Mouse (Mus musculus) mesoderm, embryonic 11.5 days (tissue): ENCODE measurements around the gene Sh3kbp1.
A peak's percentile ranks its signal among the peaks of the same experiment; 100 is the strongest.

Source experiments
- DNase-seq: peaks from one replicate; pipeline ENCODE4 v3.0.0-alpha.2; 2012; ENCODE audit warnings: low read depth, low spot score

The Sh3kbp1 gene

DNA sequence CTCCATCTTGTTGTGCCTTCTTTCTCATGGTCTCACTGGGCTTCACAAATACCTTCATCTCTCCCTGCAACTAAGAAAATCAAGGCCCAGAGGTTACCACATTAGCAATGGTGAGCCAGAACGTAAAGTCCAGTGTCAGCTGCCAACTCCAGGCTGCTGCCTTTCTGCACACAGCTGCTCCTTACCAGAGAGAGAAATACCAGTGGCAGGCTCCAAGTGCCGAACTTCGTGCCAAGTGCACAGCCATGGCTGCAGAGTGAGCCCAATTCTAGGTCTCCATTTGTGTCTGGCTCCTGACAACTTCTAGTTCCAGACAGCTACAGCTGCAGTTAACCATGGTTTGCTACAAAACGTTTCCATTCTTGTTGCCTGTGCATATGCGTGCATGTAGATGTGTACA lies 117.0 kb downstream of the Sh3kbp1 start:
- DNase-seq = no peak

DNA sequence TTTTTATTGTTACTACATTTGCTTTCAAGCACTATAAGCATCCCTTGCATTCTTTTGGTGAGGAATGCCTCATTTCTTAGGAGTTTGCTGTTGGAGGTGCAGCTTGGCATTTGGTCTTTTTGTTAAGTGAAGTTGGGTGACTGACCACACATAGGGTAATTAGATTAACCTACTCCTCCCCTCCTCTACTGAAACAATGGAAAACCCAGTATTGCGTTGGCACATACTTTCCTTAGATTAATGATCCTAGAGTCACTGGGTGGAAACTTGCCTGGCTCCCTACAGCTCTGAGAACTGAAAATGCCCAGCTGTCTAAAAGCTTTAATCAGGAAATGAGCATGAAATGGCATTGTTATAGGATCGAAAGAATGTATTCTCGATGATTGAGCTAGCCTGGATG lies 117.5 kb downstream of the Sh3kbp1 start:
- DNase-seq = peak; percentile 18

DNA sequence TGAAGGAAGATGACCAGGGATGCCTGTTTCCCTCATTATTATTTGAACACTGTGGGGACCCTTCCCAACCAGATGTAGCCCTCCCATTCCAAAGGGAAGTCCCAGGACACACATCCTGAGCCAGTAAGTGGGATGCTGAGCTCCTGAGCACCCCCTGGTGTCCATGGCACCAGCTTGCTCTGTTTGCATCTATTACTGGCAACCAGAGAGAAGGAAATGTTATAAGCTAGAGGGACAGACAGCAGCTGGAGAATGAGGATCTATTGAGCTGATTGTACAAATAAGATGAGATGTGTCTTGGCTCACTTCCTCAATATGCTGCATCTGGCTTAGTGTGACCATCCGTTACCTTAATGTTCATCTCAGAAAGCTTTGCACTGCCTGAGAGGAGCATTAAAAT lies 124.8 kb downstream of the Sh3kbp1 start:
- DNase-seq = peak; percentile 36

DNA sequence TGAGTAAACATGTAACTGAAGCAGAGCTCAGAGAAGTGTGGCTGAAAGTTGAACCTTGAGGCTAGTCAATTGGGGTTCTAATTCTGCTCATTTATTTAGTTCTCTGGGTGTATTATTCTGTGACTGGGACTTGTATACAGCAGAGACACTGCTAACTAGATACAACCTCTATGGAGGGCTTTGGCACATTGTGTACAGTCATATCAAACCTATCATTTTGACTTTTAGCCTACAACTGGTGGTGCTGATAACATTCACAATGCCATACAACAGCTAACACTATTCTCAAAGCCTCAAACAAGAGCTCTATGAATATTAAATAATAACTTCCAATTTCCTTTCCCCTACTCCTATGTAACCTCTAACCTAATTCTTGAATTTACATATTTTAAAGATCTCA lies 129.2 kb downstream of the Sh3kbp1 start:
- no peak for DNase-seq

DNA sequence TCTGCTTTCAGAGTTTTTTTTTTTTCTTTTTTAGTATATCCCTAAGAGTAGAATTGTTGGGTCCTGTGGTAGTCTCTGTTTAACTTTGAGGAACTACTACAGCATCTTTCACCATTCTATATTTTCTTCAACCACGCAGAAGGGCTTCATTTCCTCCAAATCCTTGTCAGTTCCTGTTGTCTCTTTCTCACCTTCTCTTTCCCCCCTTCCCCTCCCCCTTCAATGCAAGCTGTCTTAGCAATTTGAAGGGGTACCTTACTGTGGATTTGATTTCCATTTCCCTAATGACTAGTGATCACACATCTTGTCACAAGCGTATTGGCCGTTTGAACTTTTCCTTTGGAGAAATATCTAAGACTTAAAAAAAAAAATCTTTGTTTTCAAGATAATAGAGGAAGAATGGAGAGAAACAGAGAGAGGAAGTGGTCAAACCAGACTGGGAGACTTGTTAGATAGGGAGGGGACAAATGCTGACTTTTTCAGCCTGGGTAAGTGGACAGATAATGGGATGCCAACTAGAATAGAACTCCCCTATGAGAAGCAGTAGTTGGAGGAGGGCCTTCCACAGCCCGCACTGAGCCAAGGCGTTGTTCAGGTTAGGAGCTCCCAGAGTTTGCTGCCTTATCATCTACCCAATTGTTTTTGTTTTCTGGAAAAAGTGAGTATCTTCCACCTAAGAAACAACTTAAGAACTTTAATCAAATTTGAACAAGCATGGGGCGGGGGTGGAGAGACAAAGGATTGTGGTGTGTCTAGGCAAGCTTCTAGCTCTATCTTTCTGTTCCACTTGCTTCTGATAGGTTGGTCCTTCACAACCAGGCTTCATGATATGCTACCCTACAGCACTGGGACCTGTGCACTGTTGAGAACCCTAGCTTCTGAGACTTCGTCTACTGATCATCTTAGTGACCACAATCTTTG lies 130.1 kb downstream of the Sh3kbp1 start:
- DNase-seq = no peak

DNA sequence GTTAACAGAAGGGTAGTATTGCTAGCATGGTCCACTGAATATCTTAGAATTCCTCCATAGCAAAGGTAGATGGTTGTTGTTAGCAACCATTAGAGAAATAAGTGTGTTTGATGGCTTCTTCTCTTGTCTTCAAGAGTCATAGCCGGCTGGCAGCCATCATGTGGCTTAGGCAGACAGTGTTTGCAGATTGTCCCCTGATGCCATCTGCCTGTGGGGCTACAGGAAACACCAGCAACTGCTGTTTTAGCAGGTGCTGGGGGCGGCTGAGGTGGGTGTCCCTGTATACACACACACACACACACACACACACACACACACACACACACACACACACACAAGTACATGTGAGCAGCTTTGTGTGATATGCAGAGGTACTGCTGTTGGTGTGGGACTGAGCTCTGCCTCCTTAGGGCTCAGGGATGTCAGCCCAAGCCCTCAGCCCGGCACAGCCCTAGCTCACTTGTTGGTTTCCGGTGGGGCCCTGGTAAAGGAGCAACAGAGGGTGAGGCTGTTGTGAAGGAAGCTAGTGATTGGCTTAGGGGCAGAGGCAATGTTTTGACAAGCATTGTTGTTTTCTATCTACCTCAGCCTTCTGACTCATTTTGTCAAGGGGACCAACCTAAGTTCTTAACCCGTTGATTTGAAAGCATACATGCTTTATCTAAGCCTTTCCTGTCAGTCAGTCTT lies 130.9 kb downstream of the Sh3kbp1 start:
- DNase-seq = no peak

DNA sequence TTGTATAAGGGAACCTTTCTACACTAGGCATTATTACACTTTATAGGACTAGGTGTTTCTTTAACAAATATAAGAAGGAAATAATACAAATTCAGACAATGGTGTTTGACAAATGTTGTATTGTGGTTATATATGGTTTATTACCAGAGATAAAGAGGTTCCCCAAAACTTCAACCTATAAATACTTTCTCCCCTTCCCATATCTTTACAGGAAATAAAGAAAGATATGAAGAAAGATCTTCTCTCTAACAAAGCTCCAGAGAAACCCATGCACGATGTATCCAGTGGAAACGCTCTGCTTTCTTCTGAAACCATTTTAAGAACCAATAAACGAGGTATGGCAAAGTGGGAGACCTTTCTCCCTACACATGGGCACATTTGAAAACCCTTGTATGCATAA lies 136.7 kb downstream of the Sh3kbp1 start:
- DNase-seq = no peak

DNA sequence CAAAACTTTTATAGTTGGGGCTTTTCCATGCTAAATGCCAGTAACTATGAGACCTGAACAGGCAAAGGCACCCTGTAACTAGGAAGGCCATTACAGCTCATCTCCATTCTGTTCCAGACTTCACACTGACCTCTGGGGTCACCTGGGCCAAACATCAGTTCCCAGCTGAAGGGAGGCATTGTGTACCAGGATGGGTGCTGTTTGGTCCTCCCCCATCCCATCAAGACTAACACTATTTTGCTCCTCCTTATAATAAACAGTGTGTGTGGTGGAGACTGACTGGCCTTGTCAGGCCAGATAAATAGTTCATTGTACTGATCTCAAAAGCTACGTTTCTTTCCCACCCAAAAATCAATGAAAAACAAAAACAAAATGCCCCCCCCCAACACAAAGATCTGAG lies 138.8 kb downstream of the Sh3kbp1 start:
- peak; percentile 18 for DNase-seq

DNA sequence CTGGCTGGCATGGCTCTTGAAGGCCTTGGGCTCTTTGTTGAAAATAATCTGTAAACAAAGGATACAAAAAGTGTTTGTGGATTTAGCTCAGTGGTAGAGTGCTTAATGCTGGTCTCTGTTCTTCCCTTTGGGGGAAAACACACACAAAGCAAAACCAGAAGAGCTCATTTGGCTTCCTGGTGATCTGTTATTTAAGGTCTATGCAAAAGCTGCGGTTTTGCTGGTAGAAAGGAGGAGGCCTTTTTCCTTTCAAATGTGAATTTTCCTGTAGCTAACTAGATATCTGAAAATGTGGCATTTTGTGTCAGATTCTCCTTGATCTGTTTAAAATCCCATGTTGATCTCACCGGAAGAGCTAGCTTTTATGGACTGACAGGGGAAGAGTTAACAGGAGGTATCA lies 141.9 kb downstream of the Sh3kbp1 start:
- DNase-seq = no peak

DNA sequence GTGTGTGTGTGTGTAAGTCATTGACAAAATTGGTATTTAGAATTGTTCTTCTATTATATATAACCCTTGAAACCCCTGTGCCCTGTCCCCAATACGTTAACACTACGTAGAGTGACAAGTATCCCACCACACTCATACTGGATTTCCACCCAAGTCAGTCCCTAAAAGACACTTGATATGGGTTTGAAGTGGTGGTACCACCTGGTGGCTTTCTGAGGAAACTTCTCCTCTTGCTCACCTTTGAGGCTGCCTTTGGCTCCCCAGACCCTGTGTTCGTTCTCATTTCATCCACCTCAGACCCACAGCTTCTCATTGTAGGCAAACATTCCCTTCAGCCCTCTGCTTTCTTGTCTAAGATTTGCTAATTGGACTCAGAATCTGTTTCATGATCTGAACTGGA lies 142.7 kb downstream of the Sh3kbp1 start:
- DNase-seq = no peak

DNA sequence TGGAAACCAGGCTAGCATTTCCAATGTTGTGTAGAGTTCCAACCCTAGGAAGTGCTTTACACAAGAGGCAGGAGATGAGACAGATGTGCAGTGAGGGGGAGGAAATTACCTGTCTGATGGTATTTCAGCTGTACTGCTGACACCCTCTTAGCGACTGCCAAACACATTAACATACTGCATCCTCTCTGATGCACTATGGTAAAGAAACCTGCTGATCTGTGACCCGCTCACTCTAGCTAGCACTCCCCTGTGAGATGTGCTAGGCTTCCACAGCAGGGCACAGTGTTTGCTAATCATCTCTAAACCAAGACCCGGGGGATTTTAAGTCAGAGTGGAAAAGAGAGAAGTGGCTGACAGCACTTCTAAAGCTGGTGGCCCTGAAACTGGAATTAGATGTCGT lies 145.1 kb downstream of the Sh3kbp1 start:
- no peak for DNase-seq

DNA sequence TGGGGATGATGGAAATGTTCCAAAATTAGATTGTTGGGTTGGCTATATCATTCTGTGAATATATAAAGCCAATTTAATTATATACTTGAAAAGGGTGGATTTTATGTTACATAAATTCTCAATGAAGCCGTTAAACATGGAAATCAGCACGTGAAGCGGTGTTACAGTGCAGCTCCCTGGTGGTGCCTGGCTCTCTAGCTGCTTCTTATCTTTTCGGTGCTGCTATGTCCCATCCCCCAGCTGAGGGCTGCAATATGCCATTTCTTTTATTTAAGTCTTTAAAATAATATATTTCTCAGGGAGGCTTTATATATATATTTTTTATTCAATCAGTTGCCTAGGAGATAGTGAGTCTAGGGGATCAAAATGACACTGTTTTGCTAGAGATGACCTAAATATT lies 148.0 kb downstream of the Sh3kbp1 start:
- DNase-seq = no peak

DNA sequence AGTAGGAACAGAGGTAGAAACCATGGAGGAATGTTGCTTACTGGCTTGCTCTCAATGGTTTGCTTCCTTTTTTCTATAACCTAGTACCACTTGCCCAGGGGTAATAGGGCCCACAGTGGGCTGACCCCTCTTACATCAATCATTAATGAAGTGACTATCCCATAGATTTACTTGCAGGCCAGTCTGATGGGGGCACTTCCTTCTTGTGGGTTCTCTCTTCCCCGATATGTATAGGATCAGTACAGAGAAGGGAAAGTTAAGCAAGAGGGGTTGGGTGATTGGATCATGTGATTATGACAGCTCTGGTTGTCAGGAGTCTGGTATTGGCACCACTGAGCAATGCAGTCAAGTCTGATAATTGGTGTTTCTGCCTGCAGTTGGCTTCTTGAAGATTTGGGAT lies 151.7 kb downstream of the Sh3kbp1 start:
- no peak for DNase-seq

DNA sequence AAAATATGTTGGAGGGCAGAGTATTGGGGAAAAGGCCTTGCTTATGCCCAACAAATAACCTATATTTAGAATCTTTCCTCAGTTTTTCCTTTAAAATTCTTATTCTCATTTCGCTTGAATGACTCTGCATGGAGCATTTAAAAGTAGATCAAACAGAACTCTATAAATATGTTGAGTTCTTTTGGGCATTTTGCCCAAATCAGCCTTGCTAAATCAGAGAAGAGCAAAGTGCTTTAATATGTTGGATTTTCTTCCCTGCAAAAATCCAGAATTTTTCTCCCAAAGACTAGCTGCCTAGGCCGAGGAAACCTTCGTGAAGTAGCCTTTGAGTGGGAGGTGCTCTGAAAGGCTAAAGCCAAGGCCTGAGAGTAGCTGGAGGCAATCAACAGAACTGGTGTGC lies 163.4 kb downstream of the Sh3kbp1 start:
- no peak for DNase-seq

DNA sequence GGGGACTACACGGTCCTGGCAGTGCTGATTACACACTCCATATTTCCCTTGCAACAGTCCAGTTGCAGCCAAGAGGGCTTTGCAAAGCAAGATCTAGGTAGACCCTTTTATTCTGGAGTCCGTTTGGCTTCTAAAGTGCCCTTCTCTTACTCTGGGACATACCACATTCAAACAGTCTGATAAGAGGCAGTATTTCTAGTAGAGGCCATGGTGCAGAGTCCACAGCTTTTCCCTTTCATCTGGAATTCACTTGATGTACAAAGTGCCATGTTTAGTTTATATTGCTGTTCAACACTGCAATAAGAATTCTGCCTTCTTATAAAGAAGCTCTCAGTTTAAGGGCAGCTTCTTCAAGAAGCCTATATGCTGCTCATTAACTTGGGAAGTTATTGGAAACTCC lies 168.5 kb downstream of the Sh3kbp1 start:
- DNase-seq = no peak

DNA sequence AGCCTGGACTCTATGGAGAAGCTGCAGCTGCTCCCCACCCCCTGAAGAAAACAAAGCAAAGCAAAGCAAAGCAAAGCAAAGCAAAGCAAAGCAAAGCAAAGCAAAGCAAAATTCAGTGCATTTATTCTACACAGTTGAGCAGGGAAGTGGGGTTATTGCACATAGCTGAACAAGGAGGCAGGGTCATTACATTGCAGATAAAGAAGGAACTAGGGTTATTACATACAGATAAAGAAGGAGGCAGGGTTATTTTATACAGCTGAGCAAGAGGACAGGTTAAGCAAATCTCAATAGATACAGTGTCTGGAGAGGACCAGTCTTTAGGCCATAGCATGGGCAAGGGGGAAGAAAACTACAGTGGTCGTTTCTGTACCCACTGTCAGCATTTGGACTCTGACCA lies 177.3 kb downstream of the Sh3kbp1 start:
- DNase-seq = no peak

DNA sequence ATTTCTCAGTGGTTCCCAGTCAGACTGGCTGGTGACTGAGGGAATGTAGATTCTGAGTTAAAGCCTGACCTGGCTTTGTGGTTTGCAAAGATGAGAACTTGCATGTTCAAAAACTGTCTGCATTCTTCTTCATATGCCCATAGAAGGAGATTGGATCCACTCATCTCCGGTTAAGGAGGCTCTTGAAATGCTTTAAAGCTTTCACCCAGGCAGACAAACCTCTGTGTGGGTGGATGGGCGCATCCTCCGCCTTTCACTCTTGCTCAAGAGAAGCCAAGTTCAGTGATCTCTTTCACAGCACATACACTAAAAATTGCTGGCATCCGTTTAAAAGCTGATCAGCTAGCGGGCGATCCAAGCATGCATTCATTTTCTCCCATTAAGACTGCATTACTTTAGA lies 182.4 kb downstream of the Sh3kbp1 start:
- no peak for DNase-seq

DNA sequence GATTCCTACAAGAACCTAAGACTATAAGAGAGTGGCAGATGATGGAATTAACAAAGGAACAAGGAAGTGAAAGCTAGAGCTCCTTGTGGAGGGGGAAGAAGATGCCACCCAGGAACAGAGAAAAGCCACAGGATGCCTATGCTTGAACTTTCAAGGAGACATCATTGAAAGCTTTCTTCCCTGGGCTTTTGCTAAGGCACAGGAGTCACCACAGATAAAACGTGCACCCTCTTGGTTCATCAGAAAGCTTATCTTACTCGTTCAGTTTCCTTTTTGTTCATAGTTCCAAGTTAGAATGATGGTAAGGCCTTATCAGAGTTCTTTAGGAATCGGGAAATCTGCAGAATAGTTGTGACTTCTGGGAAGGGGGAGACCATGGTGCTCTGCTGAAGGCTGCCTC lies 183.4 kb downstream of the Sh3kbp1 start:
- no peak for DNase-seq

DNA sequence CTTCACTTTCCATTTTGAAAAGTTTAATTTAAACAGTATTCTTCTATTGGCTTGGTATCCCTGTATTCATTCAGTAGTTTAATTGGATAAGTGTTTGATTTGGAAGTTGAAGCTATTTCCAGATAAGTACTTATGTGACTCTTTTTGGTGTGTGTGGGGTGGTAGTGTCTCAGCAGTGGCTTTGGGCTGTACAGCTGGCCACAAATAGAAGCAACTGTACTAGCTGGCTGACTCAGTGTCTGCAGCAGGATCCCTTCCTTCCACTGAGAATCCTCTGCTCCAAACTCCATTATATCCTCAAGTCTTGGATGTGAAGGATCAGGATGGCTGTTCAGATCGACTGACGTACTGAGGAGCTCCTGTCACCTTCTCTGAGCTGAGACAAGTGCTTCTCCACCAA lies 190.4 kb downstream of the Sh3kbp1 start:
- DNase-seq = no peak

DNA sequence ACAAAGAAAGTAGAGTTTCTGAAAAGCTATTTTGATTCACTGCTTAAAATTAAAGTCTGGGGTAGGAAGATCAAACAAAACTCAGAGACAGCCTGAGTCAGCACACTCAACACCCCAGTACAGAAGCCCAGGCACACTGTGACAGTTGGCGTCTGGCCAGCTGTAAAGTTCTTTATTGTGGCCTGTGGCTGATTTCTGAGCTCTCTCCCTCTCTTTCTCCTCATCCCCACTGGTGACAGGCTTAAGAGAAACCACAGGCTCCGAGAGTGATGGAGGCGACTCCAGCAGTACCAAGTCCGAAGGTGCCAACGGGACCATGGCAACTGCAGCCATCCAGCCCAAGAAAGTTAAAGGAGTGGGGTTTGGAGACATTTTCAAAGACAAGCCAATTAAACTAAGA lies 201.1 kb downstream of the Sh3kbp1 start:
- no peak for DNase-seq

DNA sequence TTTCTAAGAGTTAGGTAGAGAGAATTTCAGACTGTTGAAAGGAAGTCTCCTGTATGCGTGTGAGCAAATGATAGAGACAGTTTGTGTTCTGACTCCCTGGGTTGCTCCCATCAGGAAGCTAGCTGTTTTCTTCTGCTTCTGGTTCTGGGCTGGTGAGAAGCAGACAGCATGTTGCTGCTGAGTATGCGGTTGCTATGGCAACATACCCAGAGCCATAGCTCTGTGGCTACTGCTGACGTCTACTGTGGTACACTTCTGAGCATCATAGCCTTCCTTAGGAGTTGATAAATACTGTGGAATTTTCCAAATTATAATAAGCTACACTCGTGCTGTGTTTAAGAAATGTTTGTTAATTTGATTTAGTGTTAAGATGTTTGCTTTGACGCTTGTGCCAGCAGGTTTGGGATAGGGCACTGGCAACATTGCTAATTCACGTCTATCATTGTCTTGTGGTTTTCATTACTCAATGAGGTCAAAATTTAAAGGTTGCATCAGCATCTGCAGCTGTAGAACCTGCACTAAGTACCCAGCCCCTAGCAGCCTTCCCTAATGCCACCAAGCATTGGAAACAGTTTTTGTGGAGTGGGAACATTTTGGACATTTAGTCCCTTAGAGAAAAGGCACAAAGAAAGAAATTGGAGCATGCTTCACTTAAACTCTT lies 202.2 kb downstream of the Sh3kbp1 start:
- peak; percentile 43 for DNase-seq

DNA sequence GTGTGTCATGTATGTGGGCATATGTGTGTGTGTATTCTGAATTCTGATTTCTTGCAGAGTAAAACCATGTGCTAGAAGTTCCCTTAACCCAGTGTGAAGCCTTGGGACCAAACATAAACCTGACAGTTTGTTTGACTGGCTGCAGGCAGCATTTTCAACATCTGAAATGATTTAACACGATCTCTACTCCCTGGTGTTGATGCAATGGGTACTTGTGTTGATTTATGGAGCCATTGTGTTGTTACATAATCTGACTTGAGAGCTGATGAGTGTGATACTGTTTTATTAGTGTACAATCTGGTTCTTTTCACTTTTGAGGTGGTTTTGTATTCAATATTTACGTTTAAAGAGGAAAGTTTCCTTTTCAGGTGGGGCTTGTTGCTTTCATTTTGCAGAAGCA lies 204.1 kb downstream of the Sh3kbp1 start:
- DNase-seq = no peak

DNA sequence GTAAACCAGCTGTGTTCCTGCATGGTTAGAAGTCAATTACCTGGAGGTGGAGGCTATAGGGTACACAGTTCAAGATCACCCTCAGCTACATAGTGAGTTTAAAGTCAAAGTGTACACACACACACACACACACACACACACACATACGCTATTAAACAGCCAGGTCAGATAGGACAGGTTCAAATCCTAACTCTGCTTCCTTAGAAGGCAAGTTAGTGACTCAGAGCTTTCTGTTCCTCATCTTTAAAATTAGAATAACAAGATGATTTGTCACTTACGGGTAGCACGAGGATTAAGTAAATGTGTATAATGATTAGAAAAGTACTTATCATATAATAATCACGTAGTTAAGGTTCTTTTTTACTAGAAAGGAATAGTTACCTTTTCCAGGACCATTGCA lies 208.2 kb downstream of the Sh3kbp1 start:
- DNase-seq = no peak
